Mouse (Mus musculus) layer of hippocampus, postnatal 10 days (tissue): Measurements from ENCODE around the gene Cyb5r4. TPM values are rescaled to one million over a fixed set of nuclear protein-coding genes. Genes with fewer than 3 reads are reported as not detected.

Experiments used
- total RNA-seq, 2 experiments: library from RNA; stranded (reverse); gene quantifications; 2 replicates each; pipeline ENCODE4 v1.2.3; 2021

Cyb5r4 gene
- total RNA-seq, 2 experiments from 2014 or later: 26.0 to 31.9 TPM

Other genes with a start within 250 kb of the Cyb5r4 start
- gene Snap91, start 141.4 kb upstream of the Cyb5r4 start, total RNA-seq: 100 to 1,000 TPM; 475 to 527 TPM
- 1 to 10 TPM; 7.0 to 9.1 TPM for gene Ripply2, start 6.5 kb upstream of the Cyb5r4 start, total RNA-seq
- 1 to 10 TPM; 6.0 to 6.4 TPM for gene Mrap2, start 122.3 kb downstream of the Cyb5r4 start, total RNA-seq
- 1 to 10 TPM; 7.8 to 8.8 TPM for gene Cep162, start 233.5 kb downstream of the Cyb5r4 start, total RNA-seq